Mouse (Mus musculus) MEL (cell line): Measurements from ENCODE around the gene R3hcc1l. TPM values are rescaled to one million over a fixed set of nuclear protein-coding genes. Genes with fewer than 3 reads are reported as not detected.

Experiments
- DNase-seq: peaks from one replicate; pipeline ENCODE4 v3.0.0; 2011; ENCODE audit warnings: low read depth, low spot score
- H3K27ac ChIP-seq: 2 replicates; pipeline ENCODE4 v1.5.1; 2012; ENCODE audit warnings: low read depth, mild to moderate bottlenecking, control low read depth, low read length, moderate library complexity; ENCODE audit not compliant: control insufficient read depth
- H3K27me3 ChIP-seq, 2 experiments: fragments of 150-350 bp in 1 of 2; sonication (generic) in 1 of 2; 2 replicates each; pipeline ENCODE4 v1.6.1; 2012; ENCODE audit warnings: low read length in 2 of 2, mild to moderate bottlenecking in 2 of 2, improper control_type of control experiment in 1 of 2, moderate library complexity in 1 of 2; ENCODE audit not compliant: insufficient read depth in 2 of 2, control insufficient read depth in 1 of 2
- H3K36me3 ChIP-seq, 2 experiments: 2 replicates each; pipeline ENCODE4 v1.6.1; 2012 to 2014; ENCODE audit warnings: low read length in 2 of 2, improper control_type of control experiment in 1 of 2, inconsistent platforms in 1 of 2, mild to moderate bottlenecking in 1 of 2; ENCODE audit not compliant: insufficient read depth in 2 of 2, control insufficient read depth in 1 of 2
- H3K4me1 ChIP-seq, 2 experiments: fragments of 150-350 bp in 1 of 2; sonication (generic) in 1 of 2; 2 replicates each; pipeline ENCODE4 v1.6.1; 2012; ENCODE audit warnings: low read length in 2 of 2, improper control_type of control experiment in 1 of 2, mild to moderate bottlenecking in 1 of 2; ENCODE audit not compliant: insufficient read depth in 2 of 2, control insufficient read depth in 1 of 2
- H3K4me3 ChIP-seq, 2 experiments: fragments of 150-350 bp in 1 of 2; sonication (generic) in 1 of 2; 2 replicates each; pipeline ENCODE4 v1.5.1; 2012; ENCODE audit warnings: low read depth in 2 of 2, low read length in 2 of 2, mild to moderate bottlenecking in 2 of 2, moderate library complexity in 2 of 2, control low read depth in 1 of 2, improper control_type of control experiment in 1 of 2; ENCODE audit not compliant: control insufficient read depth in 1 of 2, insufficient read depth in 1 of 2
- H3K79me2 ChIP-seq: 2 replicates; pipeline ENCODE4 v1.6.1; 2012; ENCODE audit warnings: mild to moderate bottlenecking, low read length, moderate library complexity; ENCODE audit not compliant: control insufficient read depth, poor library complexity, insufficient read depth
- H3K9ac ChIP-seq: 2 replicates; pipeline ENCODE4 v1.6.1; 2012; ENCODE audit warnings: low read depth, mild to moderate bottlenecking, control low read depth, low read length, moderate library complexity; ENCODE audit not compliant: control insufficient read depth, poor library complexity, severe bottlenecking
- H3K9me3 ChIP-seq: fragments of 150-350 bp; sonication (generic); replicated peaks from 2 replicates; pipeline ENCODE4 v1.6.1; 2012; ENCODE audit warnings: mild to moderate bottlenecking, low read length, improper control_type of control experiment, moderate library complexity; ENCODE audit not compliant: insufficient read depth
- CHD2 ChIP-seq: IDR thresholded peaks from 2 replicates; pipeline ENCODE4 v1.6.1; 2011; ENCODE audit warnings: low read length, improper control_type of control experiment
- ELF1 ChIP-seq: IDR thresholded peaks from 2 replicates; pipeline ENCODE4 v1.6.1; 2014; ENCODE audit warnings: low read depth, mild to moderate bottlenecking, inconsistent platforms, low read length, improper control_type of control experiment, moderate library complexity
- EP300 ChIP-seq, 2 experiments: IDR thresholded peaks; 2 replicates each; pipeline ENCODE4 v1.6.1; 2011; ENCODE audit warnings: improper control_type of control experiment in 2 of 2, low read length in 2 of 2, low read depth in 1 of 2, mild to moderate bottlenecking in 1 of 2
- GABPA ChIP-seq: IDR thresholded peaks from 2 replicates; pipeline ENCODE4 v1.6.1; 2012; ENCODE audit warnings: low read depth, mild to moderate bottlenecking, inconsistent platforms, low read length, improper control_type of control experiment, moderate library complexity
- GATA1 ChIP-seq: IDR thresholded peaks from 2 replicates; pipeline ENCODE4 v1.6.1; 2011; ENCODE audit warnings: low read depth, low read length, improper control_type of control experiment
- HCFC1 ChIP-seq: IDR thresholded peaks from 2 replicates; pipeline ENCODE4 v1.6.1; 2012; ENCODE audit warnings: low read depth, mild to moderate bottlenecking, inconsistent platforms, low read length, improper control_type of control experiment, moderate library complexity
- JUND ChIP-seq: IDR thresholded peaks from 2 replicates; pipeline ENCODE4 v1.6.1; 2011; ENCODE audit warnings: low read depth, mild to moderate bottlenecking, improper control_type of control experiment, low read length
- KAT2A ChIP-seq: conservative IDR thresholded peaks from 2 replicates; pipeline ENCODE4 v1.6.1; 2012; ENCODE audit warnings: low read depth, low read length, improper control_type of control experiment, inconsistent platforms
- MAFK ChIP-seq: IDR thresholded peaks from 2 replicates; pipeline ENCODE4 v1.6.1; 2011; ENCODE audit warnings: low read depth, mild to moderate bottlenecking, low read length, improper control_type of control experiment, borderline replicate concordance
- MAX ChIP-seq: IDR thresholded peaks from 2 replicates; pipeline ENCODE4 v1.6.1; 2011; ENCODE audit warnings: low read length, improper control_type of control experiment
- MAZ ChIP-seq: IDR thresholded peaks from 2 replicates; pipeline ENCODE4 v1.6.1; 2012; ENCODE audit warnings: low read depth, mild to moderate bottlenecking, inconsistent platforms, low read length, improper control_type of control experiment
- MEF2A ChIP-seq: IDR thresholded peaks from 2 replicates; pipeline ENCODE4 v1.6.1; 2014; ENCODE audit warnings: low read depth, mild to moderate bottlenecking, inconsistent platforms, low read length, improper control_type of control experiment; ENCODE audit not compliant: poor library complexity, insufficient replicate concordance, severe bottlenecking; ENCODE audit errors: extremely low read depth
- MXI1 ChIP-seq: IDR thresholded peaks from 2 replicates; pipeline ENCODE4 v1.6.1; 2011; ENCODE audit warnings: mild to moderate bottlenecking, low read depth, low read length, improper control_type of control experiment
- MYB ChIP-seq: IDR thresholded peaks from 2 replicates; pipeline ENCODE4 v1.6.1; 2011; ENCODE audit warnings: mild to moderate bottlenecking, low read depth, low read length, improper control_type of control experiment
- MYC ChIP-seq: IDR thresholded peaks from 2 replicates; pipeline ENCODE4 v1.6.1; 2011; ENCODE audit warnings: low read depth, mild to moderate bottlenecking, low read length, improper control_type of control experiment, moderate library complexity
- NELFE ChIP-seq: IDR thresholded peaks from 2 replicates; pipeline ENCODE4 v1.6.1; 2011; ENCODE audit warnings: low read depth, low read length, improper control_type of control experiment
- NRF1 ChIP-seq: IDR thresholded peaks from 2 replicates; pipeline ENCODE4 v1.6.1; 2014; ENCODE audit warnings: low read depth, mild to moderate bottlenecking, inconsistent platforms, low read length, improper control_type of control experiment, moderate library complexity; ENCODE audit not compliant: poor library complexity, insufficient read depth, severe bottlenecking
- RAD21 ChIP-seq: IDR thresholded peaks from 2 replicates; pipeline ENCODE4 v1.6.1; 2011; ENCODE audit warnings: mild to moderate bottlenecking, low read depth, low read length, improper control_type of control experiment
- RCOR1 ChIP-seq: IDR thresholded peaks from 2 replicates; pipeline ENCODE4 v1.6.1; 2012; ENCODE audit warnings: low read depth, mild to moderate bottlenecking, inconsistent platforms, low read length, improper control_type of control experiment
- SIN3A ChIP-seq: IDR thresholded peaks from 2 replicates; pipeline ENCODE4 v1.6.1; 2012; ENCODE audit warnings: low read length, improper control_type of control experiment, inconsistent platforms
- TAL1 ChIP-seq: IDR thresholded peaks from 2 replicates; pipeline ENCODE4 v1.6.1; 2012; ENCODE audit warnings: mild to moderate bottlenecking, inconsistent platforms, low read length, moderate library complexity, mixed read lengths
- TCF12 ChIP-seq: IDR thresholded peaks from 2 replicates; pipeline ENCODE4 v1.6.1; 2014; ENCODE audit warnings: low read depth, mild to moderate bottlenecking, inconsistent platforms, low read length, improper control_type of control experiment, moderate library complexity
- USF2 ChIP-seq, 2 experiments: IDR thresholded peaks; 2 replicates each; pipeline ENCODE4 v1.6.1; 2011 to 2012; ENCODE audit warnings: improper control_type of control experiment in 2 of 2, low read length in 2 of 2, borderline replicate concordance in 1 of 2, inconsistent platforms in 1 of 2, low read depth in 1 of 2, mild to moderate bottlenecking in 1 of 2; ENCODE audit not compliant: insufficient read depth in 1 of 2
- ZKSCAN1 ChIP-seq: IDR thresholded peaks from 2 replicates; pipeline ENCODE4 v1.6.1; 2012; ENCODE audit warnings: low read depth, mild to moderate bottlenecking, inconsistent platforms, low read length, improper control_type of control experiment, moderate library complexity
- ZNF384 ChIP-seq: IDR thresholded peaks from 2 replicates; pipeline ENCODE4 v1.6.1; 2012; ENCODE audit warnings: low read depth, mild to moderate bottlenecking, inconsistent platforms, low read length, improper control_type of control experiment
- polyA plus RNA-seq, 2 experiments: library from polyadenylated mRNA; stranded (reverse) in 1 of 2; unstranded in 1 of 2; fragments of >175 nt in 1 of 2; fragments of >200 nt in 1 of 2; gene quantifications; 2 replicates each; pipeline versions ENCODE4 v1.2.1 to v1.2.4; 2012; ENCODE audit warnings: low replicate concordance in 2 of 2, low read depth in 1 of 2; ENCODE audit not compliant: insufficient read length in 2 of 2, insufficient read depth in 1 of 2, missing spikeins in 1 of 2
- total RNA-seq: library from RNA; depleted of rRNA; stranded (reverse); fragments of 300-350 nt; gene quantifications from 2 replicates; pipeline ENCODE4 v1.2.3, GENCODE M21; 2012

R3hcc1l gene
- total and polyA plus RNA-seq, 3 experiments: 14.8 to 119 (median 21.5) TPM

DNA sequence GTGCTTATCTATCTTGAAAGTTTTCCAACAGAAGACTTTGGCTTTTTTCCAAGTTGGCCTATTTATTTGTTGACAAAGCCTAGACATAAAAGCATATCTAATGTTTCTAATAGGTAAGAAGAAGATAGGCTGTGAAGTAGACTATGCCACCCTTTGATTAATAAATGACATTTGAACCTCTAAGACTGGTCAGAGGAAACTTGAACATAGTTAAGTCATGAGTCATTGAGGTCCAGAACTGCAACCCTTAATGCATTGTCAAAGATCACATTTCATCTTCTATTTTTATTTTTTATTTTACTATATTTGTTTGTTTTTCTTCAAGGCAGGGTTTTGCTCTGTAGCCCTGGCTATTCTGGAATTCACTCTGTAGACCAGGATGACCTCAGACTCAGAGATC, 48.5 kb downstream of the R3hcc1l start:
- no peak for TF ChIP-seq MAFK
- no peak for TF ChIP-seq NELFE
- TF ChIP-seq USF2 (IDR thresholded peaks at IDR 0.05; ENCODE audit: borderline replicate concordance in 1 of 2, insufficient read depth in 1 of 2, low read depth in 1 of 2, low read length in 2 of 2): no peak
- no peak for TF ChIP-seq TAL1
- no peak for TF ChIP-seq ZKSCAN1
- TF ChIP-seq MEF2A: no peak
- no peak for TF ChIP-seq MAZ
- no peak for TF ChIP-seq ELF1
- TF ChIP-seq RCOR1: no peak
- TF ChIP-seq JUND: no peak
- no peak for TF ChIP-seq MYC
- no peak for TF ChIP-seq RAD21
- TF ChIP-seq GATA1: 0 out of 2 replicates have a peak, but pooled peaks have one; percentile 7
- no peak for TF ChIP-seq HCFC1
- TF ChIP-seq EP300 (IDR thresholded peaks at IDR 0.05; ENCODE audit: low read depth in 1 of 2, low read length in 2 of 2): peak in 1 of 2 experiments; percentile 14; a peak in 2 of 4 replicates
- no peak overlapping the region for H3K9ac ChIP-seq
- H3K27ac ChIP-seq: no peak overlapping the region
- no peaks in the 10 kb centered on the region for H3K9me3 ChIP-seq
- no peak for DNase-seq
- H3K79me2 ChIP-seq: peaks cover under 1% of the 10 kb centered on the region; the same call in 1 of the 2 replicates
- H3K4me1 ChIP-seq: peaks cover 7 to 8% of the 10 kb centered on the region in 2 experiments
- H3K4me3 ChIP-seq: no peak overlapping the region
- peaks cover 10 to 12% of the 10 kb centered on the region in 2 experiments for H3K36me3 ChIP-seq
- no peaks in the 10 kb centered on the region for H3K27me3 ChIP-seq

DNA sequence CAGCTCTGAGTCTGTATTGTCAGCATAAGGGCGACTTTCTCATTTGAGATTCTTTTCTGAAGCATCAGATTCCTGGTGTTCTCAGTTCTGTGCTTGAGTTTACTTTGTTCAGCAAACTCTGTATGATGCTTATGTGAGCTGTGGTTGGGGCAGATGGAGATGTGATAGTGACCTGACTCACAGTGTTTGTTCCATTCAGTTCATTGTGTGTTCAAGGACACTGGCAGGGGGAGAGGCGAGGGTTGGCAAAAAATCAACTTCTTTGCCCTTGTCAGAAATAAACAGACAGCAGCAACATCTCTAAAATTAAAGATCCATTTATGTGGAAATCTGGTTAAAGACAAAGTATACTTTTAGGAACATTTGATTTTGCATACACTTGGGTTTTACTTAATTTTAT, 50.5 kb downstream of the R3hcc1l start:
- 0 out of 2 replicates have a peak, but pooled peaks cover 1% of the 10 kb centered on the region for H3K79me2 ChIP-seq
- no peaks in the 10 kb centered on the region for H3K27me3 ChIP-seq
- no peak overlapping the region for H3K9ac ChIP-seq
- H3K4me3 ChIP-seq: no peak overlapping the region
- peaks cover 4% of the 10 kb centered on the region in 2 experiments; a peak in 3 of 4 replicates for H3K4me1 ChIP-seq
- TF ChIP-seq ZNF384: no peak
- TF ChIP-seq MYB: no peak
- TF ChIP-seq SIN3A: no peak
- no peak for TF ChIP-seq MAX
- no peak for TF ChIP-seq RCOR1
- no peak for TF ChIP-seq MXI1
- no peak for TF ChIP-seq TCF12
- TF ChIP-seq USF2 (IDR thresholded peaks at IDR 0.05; ENCODE audit: borderline replicate concordance in 1 of 2, insufficient read depth in 1 of 2, low read depth in 1 of 2, low read length in 2 of 2): no peak
- no peak for TF ChIP-seq MAFK
- no peak for TF ChIP-seq KAT2A
- no peak for TF ChIP-seq NRF1
- no peak for TF ChIP-seq ELF1
- TF ChIP-seq GABPA: no peak
- no peak for TF ChIP-seq CHD2
- H3K27ac ChIP-seq: no peak overlapping the region
- DNase-seq: peak; percentile 25
- no peaks in the 10 kb centered on the region for H3K9me3 ChIP-seq
- peaks cover 6 to 7% of the 10 kb centered on the region in 2 experiments for H3K36me3 ChIP-seq
